Mouse (Mus musculus) kidney, adult 2 months (tissue): ENCODE results near the gene Scaf1.

Experiments
- CTCF ChIP-seq: fragments of 200-500 bp; conservative IDR thresholded peaks from 2 replicates; pipeline ENCODE4 v1.5.1; 2011; ENCODE audit warnings: low read depth, mild to moderate bottlenecking, control low read depth, low read length, moderate library complexity, mixed read lengths; ENCODE audit not compliant: insufficient read depth, insufficient read length
- POLR2A ChIP-seq: fragments of 200-500 bp; IDR thresholded peaks from one replicate; pipeline ENCODE4 v1.6.1; 2011; ENCODE audit warnings: low read depth, low read length, control low read depth

DNA sequence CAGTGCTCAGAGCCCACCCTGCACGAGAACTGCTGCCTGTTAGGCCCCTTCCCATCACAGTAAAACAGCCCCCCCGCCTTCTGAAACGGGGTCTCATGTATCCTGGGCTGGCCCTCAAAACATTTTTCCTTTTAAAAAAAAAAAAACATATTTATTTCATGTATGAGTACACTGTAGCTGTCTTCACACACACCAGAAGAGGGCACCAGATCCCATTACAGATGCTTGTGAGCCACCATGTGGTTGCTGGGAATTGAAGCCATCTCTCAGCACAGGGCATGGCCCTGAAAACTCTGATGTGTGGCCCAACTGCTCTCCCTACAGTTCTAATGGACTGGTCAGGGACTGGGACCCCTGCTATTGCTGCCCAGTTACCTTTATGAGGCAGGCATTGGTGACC lies 37.9 kb downstream of the Scaf1 start:
- TF ChIP-seq CTCF (no peak), POLR2A (no peak)
